Mouse (Mus musculus): ENCODE data around the gene Cep162. TPM values are rescaled to one million over a fixed set of nuclear protein-coding genes. Genes with fewer than 3 reads are reported as not detected.

Cep162 gene
- polyA plus RNA-seq, 1 experiment from 2014 or later, result 4.1 TPM

- 73% methylated on average over 3 of the region's 3 CpGs for WGBS
- H3K4me3 ChIP-seq (ENCODE audit: low read length), result no peak overlapping the region
- no peak overlapping the region for H3K9ac ChIP-seq (ENCODE audit: low read length)
These were observed 84.4 kb downstream of the Cep162 start for GRCm38 (mm10) chr9:87170891-87171290.

GRCm38 (mm10) chr9:87169144-87169543, 86.2 kb downstream of the Cep162 start:
- H3K4me2 ChIP-seq (ENCODE audit: low read depth, low read length), result no peak overlapping the region
- no peaks in the 10 kb centered on the region for H3K27me3 ChIP-seq (ENCODE audit: control insufficient read depth, insufficient read depth, low read length)
- no peak overlapping the region for H3K27ac ChIP-seq (ENCODE audit: low read length)
- H3K4me3 ChIP-seq (ENCODE audit: low read length), result no peak overlapping the region
- H3K9me3 ChIP-seq (replicated peaks; ENCODE audit: control insufficient read depth, low read length), result no peaks in the 10 kb centered on the region
- H3K4me1 ChIP-seq (ENCODE audit: control insufficient read depth, insufficient read depth, low read length), result no peaks in the 10 kb centered on the region
- WGBS, result 81% methylated on average over 12 of the region's 12 CpGs
- no peak overlapping the region for H3K9ac ChIP-seq (ENCODE audit: low read length)
- no peaks in the 10 kb centered on the region for H3K36me3 ChIP-seq (ENCODE audit: control insufficient read depth, insufficient read depth)
- ATAC-seq (replicated peaks; ENCODE audit: extremely low read depth, insufficient read depth, low FRiP score), result no peak

More at GRCm38 (mm10) chr9:87170891-87171290, 84.4 kb downstream of the Cep162 start:
- Histone ChIP-seq H3K4me2 (ENCODE audit: low read depth, low read length) (no peak overlapping the region), H3K27ac (ENCODE audit: low read length) (no peak overlapping the region), H3K36me3 (ENCODE audit: control insufficient read depth, insufficient read depth) (no peaks in the 10 kb centered on the region), H3K27me3 (ENCODE audit: control insufficient read depth, insufficient read depth, low read length) (no peaks in the 10 kb centered on the region), H3K4me1 (ENCODE audit: control insufficient read depth, insufficient read depth, low read length) (no peaks in the 10 kb centered on the region), H3K9me3 (replicated peaks; ENCODE audit: control insufficient read depth, low read length) (no peaks in the 10 kb centered on the region)
- no peak for ATAC-seq (replicated peaks; ENCODE audit: extremely low read depth, insufficient read depth, low FRiP score)

DNA sequence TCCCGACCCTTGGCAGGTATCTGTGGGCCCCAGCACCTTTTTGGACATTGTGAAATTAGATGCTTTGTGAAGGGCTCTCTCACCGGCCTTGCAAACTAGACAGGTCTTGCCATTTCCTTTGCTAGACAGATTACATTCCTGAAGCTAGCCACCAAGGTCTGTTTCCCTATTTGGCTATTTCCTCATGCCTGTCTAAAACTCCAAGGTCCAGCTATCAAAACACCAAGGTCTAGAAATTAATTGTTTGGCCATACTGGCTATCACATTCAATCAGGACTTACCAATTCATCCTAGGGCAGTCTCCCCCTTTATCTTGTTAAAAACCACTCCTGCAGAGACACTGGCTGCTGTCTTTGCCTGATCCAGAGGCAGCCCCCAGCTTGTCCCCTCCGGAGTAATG, 87.3 kb downstream of the Cep162 start:
- no peak for ATAC-seq (replicated peaks; ENCODE audit: extremely low read depth, insufficient read depth, low FRiP score)
- WGBS, result 49% methylated on average over 3 of the region's 3 CpGs
- H3K9ac ChIP-seq (ENCODE audit: low read length), result no peak overlapping the region

GRCm38 (mm10) chr9:87167001-87167830, 88.1 kb downstream of the Cep162 start:
- no peaks in the 10 kb centered on the region for H3K27me3 ChIP-seq (ENCODE audit: control insufficient read depth, insufficient read depth, low read length)
- no peaks in the 10 kb centered on the region for H3K9me3 ChIP-seq (replicated peaks; ENCODE audit: control insufficient read depth, low read length)
- 65% methylated on average over 9 of the region's 9 CpGs for WGBS
- no peak for ATAC-seq (replicated peaks; ENCODE audit: extremely low read depth, insufficient read depth, low FRiP score)
- H3K4me3 ChIP-seq (ENCODE audit: low read length), result no peak overlapping the region
- no peak overlapping the region for H3K4me2 ChIP-seq (ENCODE audit: low read depth, low read length)
- H3K36me3 ChIP-seq (ENCODE audit: control insufficient read depth, insufficient read depth), result no peaks in the 10 kb centered on the region
- H3K4me1 ChIP-seq (ENCODE audit: control insufficient read depth, insufficient read depth, low read length), result no peaks in the 10 kb centered on the region
- H3K9ac ChIP-seq (ENCODE audit: low read length), result no peak overlapping the region
- H3K27ac ChIP-seq (ENCODE audit: low read length), result no peak overlapping the region

More for the DNA sequence above, 87.3 kb downstream of the Cep162 start:
- H3K27ac ChIP-seq (ENCODE audit: low read length), result no peak overlapping the region
- no peak overlapping the region for H3K4me3 ChIP-seq (ENCODE audit: low read length)
- H3K4me1 ChIP-seq (ENCODE audit: control insufficient read depth, insufficient read depth, low read length), result no peaks in the 10 kb centered on the region
- H3K27me3 ChIP-seq (ENCODE audit: control insufficient read depth, insufficient read depth, low read length), result no peaks in the 10 kb centered on the region
- H3K36me3 ChIP-seq (ENCODE audit: control insufficient read depth, insufficient read depth), result no peaks in the 10 kb centered on the region
- no peak overlapping the region for H3K4me2 ChIP-seq (ENCODE audit: low read depth, low read length)
- H3K9me3 ChIP-seq (replicated peaks; ENCODE audit: control insufficient read depth, low read length), result no peaks in the 10 kb centered on the region

GRCm38 (mm10) chr9:87162559-87162958, 92.8 kb downstream of the Cep162 start:
- Histone ChIP-seq H3K4me2 (ENCODE audit: low read depth, low read length) (no peak overlapping the region), H3K27ac (ENCODE audit: low read length) (no peak overlapping the region), H3K9ac (ENCODE audit: low read length) (no peak overlapping the region), H3K4me3 (ENCODE audit: low read length) (no peak overlapping the region), H3K27me3 (ENCODE audit: control insufficient read depth, insufficient read depth, low read length) (no peaks in the 10 kb centered on the region), H3K4me1 (ENCODE audit: control insufficient read depth, insufficient read depth, low read length) (no peaks in the 10 kb centered on the region), H3K9me3 (replicated peaks; ENCODE audit: control insufficient read depth, low read length) (no peaks in the 10 kb centered on the region), H3K36me3 (ENCODE audit: control insufficient read depth, insufficient read depth) (no peaks in the 10 kb centered on the region)
- WGBS, result 74% methylated on average over 4 of the region's 4 CpGs
- no peak for ATAC-seq (replicated peaks; ENCODE audit: extremely low read depth, insufficient read depth, low FRiP score)

- H3K4me3 ChIP-seq (ENCODE audit: low read length), result no peak overlapping the region
These were observed 102.6 kb downstream of the Cep162 start for GRCm38 (mm10) chr9:87152641-87153325.

DNA sequence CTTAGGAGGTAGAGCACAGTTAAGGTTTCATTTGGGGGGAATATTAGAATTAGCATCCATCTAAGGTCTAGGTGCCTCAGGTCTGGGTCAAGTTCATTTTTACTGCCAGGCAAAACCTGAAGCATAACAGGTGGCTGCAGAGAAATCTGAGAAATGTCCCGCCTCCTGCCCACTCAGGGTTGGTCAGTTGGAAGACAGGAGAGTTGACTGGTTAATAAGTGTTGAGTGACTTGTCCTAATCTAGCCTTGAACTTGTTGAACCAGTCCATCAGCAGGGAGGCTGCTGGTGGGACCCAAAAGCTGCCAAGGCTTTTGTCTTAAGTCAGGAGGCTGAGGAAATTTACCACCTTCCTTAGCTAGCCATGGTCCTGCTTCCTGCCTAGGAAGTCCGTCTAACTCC, 107.4 kb downstream of the Cep162 start:
- H3K36me3 ChIP-seq (ENCODE audit: control insufficient read depth, insufficient read depth), result no peaks in the 10 kb centered on the region
- 69% methylated on average over 2 of the region's 2 CpGs for WGBS
- ATAC-seq (replicated peaks; ENCODE audit: extremely low read depth, insufficient read depth, low FRiP score), result no peak
- peaks cover 7% of the 10 kb centered on the region; the same call in 1 of the 2 replicates for H3K4me1 ChIP-seq (ENCODE audit: control insufficient read depth, insufficient read depth, low read length)
- no peak overlapping the region for H3K4me2 ChIP-seq (ENCODE audit: low read depth, low read length)
- H3K9me3 ChIP-seq (replicated peaks; ENCODE audit: control insufficient read depth, low read length), result no peaks in the 10 kb centered on the region
- no peak overlapping the region for H3K4me3 ChIP-seq (ENCODE audit: low read length)
- H3K27me3 ChIP-seq (ENCODE audit: control insufficient read depth, insufficient read depth, low read length), result peaks cover 31% of the 10 kb centered on the region
- H3K9ac ChIP-seq (ENCODE audit: low read length), result no peak overlapping the region
- H3K27ac ChIP-seq (ENCODE audit: low read length), result no peak overlapping the region

More at GRCm38 (mm10) chr9:87152641-87153325, 102.6 kb downstream of the Cep162 start:
- Histone ChIP-seq H3K27ac (ENCODE audit: low read length) (no peak overlapping the region), H3K27me3 (ENCODE audit: control insufficient read depth, insufficient read depth, low read length) (no peaks in the 10 kb centered on the region), H3K9ac (ENCODE audit: low read length) (no peak overlapping the region), H3K9me3 (replicated peaks; ENCODE audit: control insufficient read depth, low read length) (no peaks in the 10 kb centered on the region), H3K4me1 (ENCODE audit: control insufficient read depth, insufficient read depth, low read length) (no peaks in the 10 kb centered on the region), H3K4me2 (ENCODE audit: low read depth, low read length) (no peak overlapping the region), H3K36me3 (ENCODE audit: control insufficient read depth, insufficient read depth) (no peaks in the 10 kb centered on the region)
- no peak for ATAC-seq (replicated peaks; ENCODE audit: extremely low read depth, insufficient read depth, low FRiP score)
- WGBS, result 100% methylated on average over 1 of the region's 1 CpGs

DNA sequence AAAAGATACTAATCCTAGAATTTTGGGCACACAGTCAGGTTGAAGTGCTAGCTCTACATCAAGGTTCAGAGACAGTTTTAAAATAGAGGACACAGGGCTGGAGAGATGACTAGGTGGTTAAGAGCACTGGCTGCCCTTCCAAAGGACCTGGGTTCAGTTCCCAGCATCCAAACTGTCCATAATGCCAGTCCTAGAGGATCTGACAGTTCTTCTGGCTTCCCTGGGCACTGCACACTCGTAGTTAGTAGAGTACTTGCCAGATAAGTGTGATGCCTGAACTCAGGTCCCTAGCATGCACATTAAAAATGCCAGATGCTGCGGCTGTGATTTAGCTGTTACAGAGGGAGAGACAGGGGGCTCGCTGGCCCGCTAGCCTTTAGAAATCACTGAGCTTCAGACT, 108.9 kb downstream of the Cep162 start:
- H3K27ac ChIP-seq (ENCODE audit: low read length), result no peak overlapping the region
- H3K4me2 ChIP-seq (ENCODE audit: low read depth, low read length), result no peak overlapping the region
- ATAC-seq (replicated peaks; ENCODE audit: extremely low read depth, insufficient read depth, low FRiP score), result no peak
- no peak overlapping the region for H3K4me3 ChIP-seq (ENCODE audit: low read length)
- H3K27me3 ChIP-seq (ENCODE audit: control insufficient read depth, insufficient read depth, low read length), result peaks cover 31% of the 10 kb centered on the region
- H3K9ac ChIP-seq (ENCODE audit: low read length), result no peak overlapping the region
- no peaks in the 10 kb centered on the region for H3K36me3 ChIP-seq (ENCODE audit: control insufficient read depth, insufficient read depth)
- peaks cover 7% of the 10 kb centered on the region; the same call in 1 of the 2 replicates for H3K4me1 ChIP-seq (ENCODE audit: control insufficient read depth, insufficient read depth, low read length)
- WGBS, result 86% methylated on average over 4 of the region's 4 CpGs
- no peaks in the 10 kb centered on the region for H3K9me3 ChIP-seq (replicated peaks; ENCODE audit: control insufficient read depth, low read length)

DNA sequence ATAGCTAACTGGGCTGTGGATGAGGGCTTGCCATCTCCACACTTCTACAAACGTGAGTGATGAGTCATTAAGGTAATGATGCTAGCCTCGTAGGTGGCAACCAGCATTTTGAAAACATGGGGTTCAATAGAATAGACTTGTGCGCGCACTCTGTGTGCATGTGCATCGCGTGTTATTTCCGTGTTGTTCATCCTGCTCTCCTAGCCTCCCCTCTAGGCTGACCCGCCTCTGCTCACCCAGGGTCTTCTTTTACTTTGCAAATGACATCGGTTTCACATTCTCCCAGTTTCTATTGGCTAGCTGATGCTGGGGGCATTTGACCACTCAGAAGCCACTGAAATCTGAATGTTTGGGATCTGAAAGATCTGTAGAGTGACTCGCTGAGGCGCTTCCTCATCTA, 109.7 kb downstream of the Cep162 start:
- H3K27me3 ChIP-seq (ENCODE audit: control insufficient read depth, insufficient read depth, low read length), result peaks cover 31% of the 10 kb centered on the region
- H3K9ac ChIP-seq (ENCODE audit: low read length), result no peak overlapping the region
- H3K27ac ChIP-seq (ENCODE audit: low read length), result no peak overlapping the region
- ATAC-seq (replicated peaks; ENCODE audit: extremely low read depth, insufficient read depth, low FRiP score), result no peak
- no peaks in the 10 kb centered on the region for H3K9me3 ChIP-seq (replicated peaks; ENCODE audit: control insufficient read depth, low read length)
- H3K4me2 ChIP-seq (ENCODE audit: low read depth, low read length), result no peak overlapping the region
- H3K4me3 ChIP-seq (ENCODE audit: low read length), result no peak overlapping the region
- H3K4me1 ChIP-seq (ENCODE audit: control insufficient read depth, insufficient read depth, low read length), result peaks cover 7% of the 10 kb centered on the region; the same call in 1 of the 2 replicates
- no peaks in the 10 kb centered on the region for H3K36me3 ChIP-seq (ENCODE audit: control insufficient read depth, insufficient read depth)
- 38% methylated on average over 11 of the region's 11 CpGs for WGBS
